Comparison of ENCODE assay signal across 8 mouse cellular contexts in the genomic region with DNA sequence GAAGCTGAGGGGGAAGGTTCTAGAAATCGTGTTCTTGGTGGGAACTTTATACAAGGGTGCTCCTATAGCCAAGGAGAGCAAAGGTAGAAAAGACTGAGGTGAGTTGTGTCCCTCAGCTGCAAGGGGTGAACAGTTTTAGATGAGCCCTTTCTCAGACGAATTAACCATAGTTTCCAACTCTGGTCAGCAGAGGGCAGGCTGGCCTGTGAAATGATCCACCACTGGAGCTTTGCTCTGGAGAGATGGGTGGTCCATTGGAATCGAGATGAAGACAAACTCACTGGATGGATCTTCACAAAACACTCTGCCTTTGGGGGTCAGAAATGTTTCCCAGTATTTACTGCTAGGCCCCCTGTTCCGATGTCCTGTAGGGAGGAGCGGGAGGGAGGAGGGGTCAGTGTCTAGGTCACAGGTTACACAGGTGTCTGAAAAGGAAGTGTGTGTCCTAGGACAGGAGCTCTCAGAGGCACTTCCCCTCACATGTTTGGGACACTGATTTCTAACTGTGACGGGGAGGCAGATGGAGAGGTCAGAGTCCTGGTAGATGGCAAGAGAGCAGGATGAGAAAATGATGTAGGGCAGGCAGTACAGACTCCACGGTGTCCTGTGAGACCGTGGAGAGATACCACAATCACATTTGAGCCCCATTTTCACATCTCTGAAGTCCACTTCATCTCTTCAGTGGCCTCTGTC. TPM values are rescaled to one million over a fixed set of nuclear protein-coding genes. Genes with fewer than 3 reads are reported as not detected.
A peak's percentile ranks its signal among the peaks of the same experiment; 100 is the strongest.
DNase-seq lines count a peak whose midpoint lies in the region; ATAC-seq and TF ChIP-seq lines count a peak whose summit lies in the region.

No protein-coding gene starts in this region.

- no peak overlapping the region for H3K9ac ChIP-seq in lung, postnatal 0 days (replicated peaks; ENCODE audit: low read depth)

- intact Hi-C loops in heart, postnatal 14 days (cut with DNase I) = loop anchor here (2.0 to 10.0 kb wide), 4 partner anchors 61 to 984 kb away; no protein-coding TSS in a partner anchor

- 36% methylated on average over 8 of the region's 8 CpGs for WGBS in lung, postnatal 0 days

- peak; percentile 76 for TF ChIP-seq CTCF in lung, postnatal 0 days (IDR thresholded peaks at IDR 0.05)

- no peaks in the 10 kb centered on the region for H3K9me3 ChIP-seq in lung, postnatal 0 days (ENCODE audit: low read length)

- no peak overlapping the region for H3K4me3 ChIP-seq in lung, postnatal 0 days (ENCODE audit: low read depth, low read length)

- H3K27me3 ChIP-seq in lung, postnatal 0 days (replicated peaks; ENCODE audit: insufficient read depth, low read length) = no peaks in the 10 kb centered on the region

- H3K36me3 ChIP-seq in lung, postnatal 0 days (ENCODE audit: insufficient read depth, low read length) = no peaks in the 10 kb centered on the region

- no peaks in the 10 kb centered on the region for H3K4me1 ChIP-seq in lung, postnatal 0 days (ENCODE audit: insufficient read depth, low read depth, low read length)

- TF ChIP-seq EP300 in lung, postnatal 0 days (IDR thresholded peaks at IDR 0.05) = no peak

- peak; percentile 17; the same call in 1 of the 2 replicates for ATAC-seq in lung, postnatal 0 days

- no peak overlapping the region for H3K27ac ChIP-seq in lung, postnatal 0 days (ENCODE audit: low read length)

- no peak overlapping the region for H3K4me2 ChIP-seq in lung, postnatal 0 days (replicated peaks; ENCODE audit: low read depth, low read length)

- DNase-seq in heart, adult 11 months = peak; percentile 79
- no peak for DNase-seq in heart, adult 8-10 months (ENCODE audit: low spot score)
- peak; percentile 57 for DNase-seq in adrenal gland, adult 2 months
- peak; percentile 79 for DNase-seq in embryo, embryonic 10.5 days (ENCODE audit: low spot score)
- DNase-seq in heart, postnatal 14 days = peak; percentile 51 to 75
- DNase-seq in layer of hippocampus, adult 11-12 months (ENCODE audit: low spot score) = peak; percentile 67
- DNase-seq in lung, postnatal 0 days (ENCODE audit: low spot score) = peak; percentile 43
- DNase-seq in right cerebral cortex, postnatal 4 days = peak; percentile 68

RNA-seq across cellular contexts. Expression of gene Dnaja2, which starts 48.2 kb away (rescaled TPM):
- 100 to 1,000 TPM; 222 to 298 (median 267) TPM for total RNA-seq in heart, adult 8-10 months (2022)
- total RNA-seq in adrenal gland, adult 2 months (2021) = 100 to 1,000 TPM; 157 to 173 TPM
- polyA plus RNA-seq in adrenal gland, adult 2 months (2012; rRNA removed) = 5.3 and 7.7 TPM in 2 replicates
- 100 to 1,000 TPM; 229 to 234 TPM for total RNA-seq in heart, postnatal 14 days (2021)
- polyA plus RNA-seq in lung, postnatal 0 days (2015; fragmentation: Nextera tagmentation; extraction: Ambion mirVana) = 95.7 and 107 TPM in 2 replicates
